Mouse (Mus musculus) kidney, adult 18-20 months (tissue): Measurements from ENCODE around the gene Akr1d1.

Source experiments
- DNase-seq: peaks from one replicate; pipeline ENCODE4 v3.0.0; 2021

The Akr1d1 gene

DNA sequence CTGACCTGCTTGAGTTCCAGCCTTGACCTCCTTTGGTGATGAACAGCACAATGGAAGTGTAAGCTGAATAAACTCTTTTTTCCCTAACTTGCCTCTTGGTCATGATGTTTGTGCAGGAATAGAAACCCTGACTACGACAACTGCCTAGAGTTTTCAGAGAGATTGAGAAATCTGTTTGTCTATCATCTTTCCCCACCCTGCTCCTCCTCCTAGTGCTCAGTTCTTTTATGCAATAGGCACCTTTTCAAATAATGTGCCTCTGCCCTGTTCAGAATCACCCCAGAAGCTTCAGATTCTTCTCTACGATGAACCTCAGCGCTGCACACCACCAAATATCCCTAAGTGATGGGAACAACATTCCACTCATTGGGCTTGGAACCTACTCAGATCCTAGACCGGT lies at the start of gene Akr1d1:
Akr1d1 (plus strand) TSS at position 234 of the 400 bp plus-strand sequence.
- DNase-seq = no peak

DNA sequence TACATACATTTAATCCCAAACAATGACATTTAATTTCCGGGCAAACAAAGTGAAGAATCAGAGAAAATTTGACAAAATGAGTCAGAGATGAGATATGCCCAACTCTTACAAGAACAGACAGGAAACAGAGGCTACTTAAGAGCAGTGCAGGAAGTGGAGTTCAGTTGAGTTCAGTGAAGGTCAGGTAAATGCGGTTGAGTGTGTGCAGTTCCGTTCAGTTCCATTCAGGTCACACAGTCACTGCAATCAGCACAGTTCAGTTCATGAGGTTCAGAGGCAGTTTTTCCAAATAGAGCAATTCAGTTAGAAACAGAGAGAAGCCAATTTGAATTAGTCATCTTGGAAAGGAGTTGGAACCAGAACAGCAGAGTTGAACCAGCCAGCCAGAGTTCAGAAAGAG lies 48.8 kb upstream of the Akr1d1 start:
- DNase-seq = no peak

DNA sequence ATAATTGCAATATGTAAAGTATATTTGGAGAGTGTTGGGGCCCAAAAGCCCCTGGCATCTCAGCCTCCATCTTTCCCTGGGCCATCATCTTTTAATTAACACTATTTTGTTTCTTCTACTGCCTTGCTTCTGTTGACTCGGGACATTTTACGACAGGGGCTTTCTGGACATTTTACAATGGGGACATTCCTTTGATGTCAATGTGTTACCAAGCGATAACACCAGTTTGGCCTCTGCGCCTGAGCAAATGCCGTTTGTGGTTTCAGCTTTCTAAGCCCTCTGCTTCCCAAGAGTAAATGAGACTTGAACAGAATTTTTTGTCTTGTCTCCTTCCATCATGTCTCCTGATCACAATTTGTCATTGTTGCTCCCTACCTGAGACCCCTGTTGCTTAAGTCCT lies 46.7 kb upstream of the Akr1d1 start:
- DNase-seq = no peak

DNA sequence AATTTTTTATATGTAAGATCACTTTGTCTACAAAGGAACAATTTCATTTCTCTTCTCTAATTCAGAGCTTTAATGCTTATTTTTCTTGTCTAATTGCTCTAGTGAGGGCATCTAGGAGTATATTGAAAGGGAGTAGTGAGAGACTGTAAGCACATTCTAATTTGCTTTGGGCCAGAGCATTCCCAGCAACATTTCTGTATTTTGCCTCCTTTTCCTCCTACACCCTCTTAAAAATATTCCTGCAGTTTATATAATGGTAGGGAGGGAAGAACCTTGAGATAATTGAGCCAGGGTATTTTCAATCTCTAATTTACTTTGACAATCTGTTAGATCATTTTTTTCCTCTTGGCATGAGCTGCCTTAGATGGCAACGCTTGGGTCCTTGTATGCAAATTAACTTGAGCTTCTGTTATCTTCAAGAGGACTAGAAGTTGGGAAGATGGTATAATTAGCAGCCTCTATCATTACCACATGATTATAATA lies 45.3 kb upstream of the Akr1d1 start:
- no peak for DNase-seq

DNA sequence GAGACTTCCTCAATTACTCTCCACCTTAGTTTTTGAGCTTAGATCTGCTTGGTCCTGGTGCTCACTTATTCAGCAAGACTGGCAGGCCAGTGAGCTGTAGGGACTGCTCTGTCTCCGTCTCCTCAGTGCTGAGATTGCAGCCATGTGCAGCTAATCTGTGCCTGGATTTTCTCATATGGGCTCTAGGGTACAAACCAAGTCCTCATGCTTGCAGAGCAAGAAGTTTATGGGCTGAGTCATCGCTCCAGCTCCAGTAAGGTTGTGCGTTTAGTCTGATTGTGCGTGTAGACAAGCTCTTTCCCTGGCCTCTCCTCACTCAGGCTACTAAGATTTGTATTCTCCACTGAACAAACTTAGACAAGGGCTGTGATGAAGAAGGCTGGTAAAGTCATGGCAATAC lies 43.5 kb upstream of the Akr1d1 start:
- no peak for DNase-seq

DNA sequence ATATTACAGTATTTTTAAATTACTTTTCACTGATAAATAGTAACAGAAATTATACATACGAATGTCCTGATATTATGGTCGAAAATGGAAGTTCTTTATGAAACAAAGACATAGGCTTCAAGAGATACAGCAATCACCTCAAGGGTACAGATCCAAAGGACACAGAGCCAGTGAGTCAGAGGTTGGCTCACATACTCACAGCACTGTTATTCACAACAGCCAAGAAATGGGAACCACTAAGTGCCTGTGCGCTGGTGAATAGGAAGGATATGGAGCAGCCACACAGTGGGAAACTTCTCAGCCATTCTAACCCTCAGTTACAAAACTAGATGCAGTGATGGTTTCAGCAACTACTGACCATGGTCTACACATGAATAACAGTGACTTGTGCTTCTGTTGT lies 37.7 kb upstream of the Akr1d1 start:
- no peak for DNase-seq

DNA sequence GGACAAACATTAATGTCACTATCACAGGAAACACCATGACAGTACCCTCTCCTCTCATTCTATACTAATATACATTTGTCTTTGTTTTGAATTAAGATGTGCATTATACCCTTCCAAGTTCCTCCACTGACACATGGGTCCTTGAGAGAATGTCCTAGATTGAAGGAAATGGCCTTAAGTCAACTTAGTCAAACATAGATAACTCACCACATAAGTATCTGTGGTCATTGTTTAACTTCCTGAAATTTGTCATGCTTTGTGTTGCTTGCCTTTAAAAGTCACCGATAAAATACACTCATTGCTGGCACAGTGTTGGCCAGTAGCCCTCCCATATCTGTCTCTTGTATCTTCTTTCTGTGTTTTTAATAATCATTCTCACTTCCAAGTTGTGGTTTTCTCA lies 35.0 kb upstream of the Akr1d1 start:
- no peak for DNase-seq

DNA sequence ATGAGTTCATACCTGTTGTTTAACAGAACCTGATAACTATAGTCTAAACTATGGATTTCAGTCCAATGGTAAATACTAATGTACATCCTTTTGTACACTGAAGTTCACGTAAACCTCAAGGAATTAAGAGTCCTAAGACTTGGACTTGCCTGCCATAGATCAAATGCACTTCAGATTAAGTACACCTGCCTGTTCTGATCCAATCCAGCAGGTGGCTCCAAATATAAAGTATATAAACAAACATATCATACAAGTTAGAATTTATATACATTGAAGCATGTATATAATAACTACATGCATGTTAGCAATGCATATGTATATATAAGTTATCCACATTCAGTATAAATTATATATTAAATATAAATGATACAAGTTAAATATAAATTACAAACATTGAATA lies 33.1 kb upstream of the Akr1d1 start:
- no peak for DNase-seq

DNA sequence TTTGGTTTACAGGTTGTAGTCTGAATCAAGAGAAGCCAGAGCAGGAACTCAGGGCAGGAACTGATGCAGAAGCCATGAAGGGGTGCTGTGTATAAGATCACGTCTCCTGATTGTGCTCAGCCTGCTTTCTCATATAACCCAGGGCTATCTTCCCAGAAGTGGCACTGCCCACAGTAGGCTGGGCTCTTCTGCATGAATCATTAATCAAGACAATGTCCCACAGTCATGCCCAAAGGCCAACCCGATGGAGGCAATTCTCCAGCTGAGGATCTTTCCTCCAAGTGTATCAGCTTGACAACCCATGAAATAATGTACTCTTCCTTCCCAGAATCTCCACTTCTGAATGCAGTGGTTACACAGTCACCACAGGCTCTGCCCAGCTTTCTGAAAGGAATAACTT lies 24.4 kb upstream of the Akr1d1 start:
- peak; percentile 39 for DNase-seq

DNA sequence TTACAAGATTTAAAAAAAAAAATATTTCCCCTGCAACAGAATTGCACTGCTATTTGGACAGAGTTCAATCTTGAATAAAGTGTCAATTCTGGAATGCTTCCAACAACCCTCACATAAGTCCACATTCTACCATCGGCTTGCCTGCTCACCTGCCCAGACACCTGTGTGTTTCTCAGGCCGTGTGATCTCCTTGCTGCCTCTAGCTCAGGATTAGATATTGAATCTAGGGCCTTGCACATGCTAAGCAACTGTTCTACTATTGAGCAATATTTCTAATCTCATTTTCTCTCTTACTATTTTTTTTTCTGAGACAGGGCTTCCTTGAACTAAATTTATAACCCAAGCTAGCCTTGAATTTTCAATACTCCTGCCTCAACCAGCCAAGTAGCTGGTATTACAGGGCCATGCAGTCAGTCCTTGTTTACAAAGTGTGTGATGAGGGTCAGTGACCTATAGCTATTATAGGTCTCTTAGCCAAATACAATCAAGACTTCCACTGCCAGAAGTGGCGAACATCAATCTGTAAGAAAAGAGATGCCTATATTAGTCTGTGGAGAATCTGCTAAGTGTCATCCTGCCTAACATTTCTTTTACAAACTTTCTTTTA lies 23.0 kb upstream of the Akr1d1 start:
- DNase-seq = no peak

DNA sequence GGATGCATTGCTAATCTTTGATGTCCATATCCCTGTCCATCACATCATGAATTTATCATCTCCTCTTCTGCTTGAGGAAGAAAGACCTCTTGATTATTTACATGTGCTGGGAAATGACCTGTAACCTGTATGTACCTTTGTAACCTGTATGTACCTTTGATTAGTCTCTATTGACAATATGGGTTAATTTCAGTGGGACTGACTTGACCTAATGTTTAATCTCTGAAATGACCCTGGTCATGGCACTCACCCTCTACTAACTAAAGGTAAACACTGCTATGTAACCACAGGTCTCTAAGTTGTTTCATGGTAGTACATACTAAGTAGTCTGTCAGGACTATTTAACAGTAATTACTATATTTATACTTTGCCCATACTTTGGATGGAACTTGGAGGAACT lies 19.2 kb upstream of the Akr1d1 start:
- DNase-seq = no peak

DNA sequence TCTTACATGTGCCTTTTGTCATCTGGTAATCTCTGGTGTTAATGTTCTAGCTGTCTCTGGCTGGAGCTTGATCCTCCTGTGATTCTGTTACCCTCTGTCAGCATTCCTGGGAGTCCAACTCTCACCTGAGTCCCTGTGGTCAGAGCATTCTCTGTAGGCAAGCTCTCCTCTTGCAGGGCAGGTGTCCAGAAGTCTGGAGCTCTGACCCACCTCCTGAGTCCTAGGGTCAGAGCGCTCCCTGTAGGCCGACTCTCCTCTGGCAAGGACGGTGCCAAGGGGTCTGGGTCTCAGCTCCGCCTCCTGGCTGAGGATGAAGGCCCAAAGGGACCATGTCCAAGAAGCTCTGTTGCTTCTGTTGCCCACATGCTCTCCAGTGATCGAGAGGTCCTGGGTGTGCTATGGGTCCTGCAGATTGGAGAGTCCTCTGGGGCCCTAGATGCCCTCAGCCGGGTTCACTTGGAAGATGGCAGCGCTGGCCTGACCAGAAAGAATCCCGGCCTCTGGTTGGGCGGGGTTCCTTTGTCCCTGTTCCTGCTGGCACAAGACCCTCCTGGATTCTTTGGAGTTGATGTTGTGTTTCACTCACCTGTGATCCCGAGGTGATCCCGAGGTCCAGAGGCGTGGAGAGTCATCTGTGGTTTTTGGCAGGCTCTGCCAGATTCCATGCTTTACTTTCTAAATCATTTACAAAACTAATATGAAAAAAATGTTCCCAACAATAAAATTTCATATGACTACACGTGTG lies 9.2 kb upstream of the Akr1d1 start:
- peak; percentile 69 for DNase-seq

DNA sequence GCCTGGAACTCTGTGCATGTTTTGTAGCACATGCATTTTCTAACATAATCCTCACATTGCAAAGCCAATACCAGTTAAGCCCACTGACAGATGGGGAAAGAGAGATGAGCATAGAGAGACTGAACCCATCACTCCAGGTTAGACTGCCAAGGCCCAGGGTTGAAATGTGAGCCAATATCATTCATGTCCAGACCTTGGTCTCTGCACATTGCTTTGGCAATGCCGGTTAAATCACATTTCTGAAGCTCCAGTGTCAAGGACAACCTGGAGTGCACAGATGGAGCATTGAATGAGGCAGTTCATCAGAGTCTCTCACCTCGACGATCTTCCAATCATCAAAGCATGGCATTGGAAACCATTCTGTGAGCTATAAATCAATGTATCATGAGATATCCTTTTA lies 2.1 kb downstream of the Akr1d1 start:
- DNase-seq = no peak

DNA sequence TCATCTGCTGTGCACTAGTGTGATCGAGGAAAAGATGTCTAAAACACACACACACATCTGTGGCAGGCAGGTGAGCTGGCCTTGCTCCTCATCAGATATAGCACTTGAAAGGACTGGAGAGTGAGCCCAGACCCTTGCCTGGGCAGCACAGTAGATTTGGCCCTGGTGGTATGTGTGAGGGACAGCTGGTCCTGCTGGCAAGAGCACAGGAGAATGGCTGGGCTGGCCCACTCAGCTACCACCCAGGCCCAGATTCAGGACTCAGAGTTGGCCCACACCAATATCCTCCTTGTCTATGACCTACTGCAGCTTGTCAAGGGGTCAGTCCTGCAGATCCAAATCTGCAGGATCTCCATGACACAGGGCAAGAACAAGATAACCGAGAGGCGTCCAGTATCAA lies 6.9 kb downstream of the Akr1d1 start:
- DNase-seq = no peak

DNA sequence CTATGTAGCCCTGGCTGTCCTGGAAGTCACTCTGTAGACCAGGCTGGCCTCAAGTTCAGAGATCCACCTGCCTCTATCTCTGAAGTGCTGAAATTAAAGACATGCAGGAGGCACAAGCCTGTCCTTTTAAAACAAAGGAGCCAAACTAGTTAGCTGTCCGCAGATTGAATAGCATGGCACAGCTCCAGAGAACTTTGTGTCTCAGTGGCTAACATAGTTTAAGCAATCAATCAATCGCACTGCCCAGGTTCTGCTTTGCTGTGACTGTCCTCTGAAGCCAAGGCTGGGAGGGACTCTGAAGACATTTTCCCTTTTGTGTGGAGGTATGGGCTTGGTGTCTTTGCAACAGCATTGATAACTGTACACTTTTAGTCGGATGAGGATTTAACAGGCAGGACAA lies 7.8 kb downstream of the Akr1d1 start:
- no peak for DNase-seq

DNA sequence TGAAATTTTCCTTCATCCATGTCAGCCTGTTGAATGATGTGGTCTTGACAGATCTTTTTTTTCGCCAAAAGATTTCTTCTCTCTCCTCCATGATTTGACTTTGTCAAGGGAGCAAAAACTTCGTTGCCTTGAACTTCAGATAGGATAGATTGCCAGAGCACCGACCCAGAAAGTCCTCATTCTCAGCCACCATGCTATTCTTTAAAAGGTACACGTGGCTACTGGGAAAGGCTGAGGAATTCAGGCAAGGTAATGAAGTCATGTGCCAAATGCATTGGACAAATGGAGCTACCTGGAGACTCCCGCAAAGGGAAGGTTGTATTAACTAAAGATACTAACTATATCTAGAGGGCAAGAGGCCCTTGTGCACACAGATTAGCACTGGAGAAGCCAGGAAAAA lies 8.8 kb downstream of the Akr1d1 start:
- DNase-seq = no peak

DNA sequence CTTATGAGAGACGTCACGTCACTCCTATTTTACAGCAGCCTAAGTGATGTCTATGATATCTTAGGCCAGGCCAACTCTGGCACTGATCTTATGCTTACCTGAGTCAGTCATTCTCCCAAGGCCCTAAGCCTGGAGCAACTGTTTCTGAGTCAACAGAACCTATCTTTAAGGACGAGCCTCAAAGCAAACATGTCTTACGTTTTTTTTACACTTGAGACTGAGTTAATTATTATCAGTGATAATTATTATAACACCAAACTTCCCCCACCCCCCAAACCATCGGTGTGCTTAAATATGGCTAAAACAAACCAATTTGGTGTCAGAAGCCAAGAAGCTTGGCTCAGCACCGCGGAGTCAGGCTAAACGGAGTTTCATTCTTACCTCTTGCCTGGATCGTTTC lies 9.4 kb downstream of the Akr1d1 start:
- DNase-seq = no peak

DNA sequence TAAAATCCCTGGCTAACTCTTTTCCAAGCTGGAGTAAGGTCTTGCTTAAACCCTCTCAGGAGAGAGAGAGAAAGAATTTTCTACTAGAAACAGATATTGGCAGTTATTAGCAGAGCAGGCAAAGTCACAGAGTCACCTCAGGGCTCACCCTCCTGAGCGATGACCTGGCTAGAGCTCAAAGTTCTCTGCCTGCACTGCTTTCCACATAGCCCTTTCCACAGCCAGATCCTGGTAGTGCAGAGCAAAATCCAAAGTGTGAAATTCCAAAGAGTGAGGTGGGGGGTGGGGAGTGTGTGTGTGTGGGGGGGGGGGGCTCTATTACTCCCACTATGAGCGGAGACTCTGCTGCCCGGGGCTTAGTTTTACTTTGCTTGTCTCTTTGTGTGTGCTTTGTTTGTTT lies 10.1 kb downstream of the Akr1d1 start:
- peak; percentile 49 for DNase-seq

DNA sequence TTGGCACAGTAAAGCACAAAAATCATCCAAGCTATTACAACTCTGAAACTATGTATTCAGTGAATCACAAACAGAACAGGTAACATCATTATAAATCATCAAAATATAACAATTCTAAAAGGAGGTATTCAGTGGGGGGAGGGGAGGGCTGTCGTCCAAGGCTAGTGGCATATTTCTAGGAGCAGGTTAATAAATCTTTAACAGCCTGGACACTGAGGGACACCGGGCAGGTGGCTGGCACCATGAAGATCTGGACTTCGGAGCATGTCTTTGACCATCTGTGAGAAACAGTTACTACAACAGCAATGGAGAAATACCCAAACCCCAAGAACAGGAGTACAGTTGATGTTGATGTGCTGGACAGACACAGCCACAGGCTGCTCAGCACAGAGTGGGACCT lies 11.2 kb downstream of the Akr1d1 start:
- DNase-seq = peak; percentile 47

DNA sequence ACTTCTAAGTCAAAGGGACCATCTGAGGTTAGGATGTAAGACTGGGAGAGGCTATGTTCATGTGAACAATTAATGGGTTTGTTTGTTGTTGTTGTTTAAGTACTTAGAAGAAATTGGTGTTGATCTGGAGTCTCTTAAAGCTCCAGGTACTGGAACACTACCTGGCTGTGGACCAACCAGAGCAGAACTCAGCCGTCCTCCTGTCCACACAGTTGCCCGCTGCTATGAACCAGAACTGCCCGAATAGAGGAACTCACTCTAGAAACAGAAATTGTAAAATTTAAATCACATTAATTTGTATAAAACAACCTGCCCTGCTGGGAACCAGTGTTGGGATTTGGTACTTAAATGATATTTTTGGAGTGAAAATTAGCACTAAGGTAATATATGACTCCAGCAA lies 12.2 kb downstream of the Akr1d1 start:
- DNase-seq = no peak

DNA sequence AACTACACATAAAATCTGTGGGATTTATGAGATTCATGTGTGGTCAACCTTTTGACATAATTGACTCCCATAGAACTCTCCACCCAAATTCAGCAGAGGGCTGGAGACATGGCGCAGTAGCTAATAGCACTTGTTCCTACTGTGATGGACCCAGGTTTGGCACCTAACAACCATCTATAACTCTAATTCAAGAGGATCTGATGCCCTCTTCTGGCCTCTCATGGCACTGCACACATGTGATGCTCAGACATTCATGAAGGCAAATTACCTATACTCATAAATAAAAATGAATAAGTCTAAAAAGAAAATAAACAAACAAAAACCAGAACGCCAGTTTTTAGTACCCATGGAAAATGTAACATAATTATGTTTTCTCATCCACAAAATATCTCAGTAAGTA lies 22.8 kb downstream of the Akr1d1 start:
- peak; percentile 70 for DNase-seq

DNA sequence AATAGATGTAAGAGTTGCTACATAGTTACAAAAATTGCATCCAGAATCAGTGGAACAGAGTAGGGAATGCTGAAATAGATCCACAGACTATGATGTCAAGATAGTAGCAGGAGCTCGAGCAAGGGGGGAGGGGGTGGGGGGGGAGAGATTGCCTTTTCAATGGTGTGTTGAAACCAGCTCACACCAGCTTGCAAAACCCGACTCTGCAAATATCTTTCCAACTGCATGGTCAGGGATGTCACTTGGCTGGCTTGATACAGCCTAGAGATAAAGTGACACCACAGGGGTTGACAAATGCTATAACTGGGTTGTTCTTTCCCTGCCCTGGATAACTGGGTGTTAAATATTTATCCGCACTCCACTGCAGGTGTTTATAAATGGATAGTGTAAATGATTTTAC lies 24.0 kb downstream of the Akr1d1 start:
- no peak for DNase-seq

DNA sequence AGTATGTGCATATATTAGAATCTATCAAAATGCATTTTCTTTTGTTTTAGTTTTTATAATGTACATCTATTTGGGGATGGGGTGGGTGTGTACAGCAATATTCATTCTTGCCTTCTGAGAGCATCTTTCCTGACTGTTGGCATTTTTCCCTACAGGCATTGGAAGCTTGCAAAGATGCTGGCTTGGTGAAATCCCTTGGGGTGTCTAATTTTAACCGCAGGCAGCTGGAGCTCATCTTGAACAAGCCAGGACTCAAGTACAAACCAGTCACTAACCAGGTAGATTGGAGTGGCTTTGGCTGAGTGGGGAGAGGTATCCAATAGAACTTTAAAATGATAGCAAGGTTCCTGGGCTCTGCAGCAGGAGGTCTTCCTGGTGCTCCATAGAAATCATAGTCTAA lies 24.4 kb downstream of the Akr1d1 start:
- no peak for DNase-seq

DNA sequence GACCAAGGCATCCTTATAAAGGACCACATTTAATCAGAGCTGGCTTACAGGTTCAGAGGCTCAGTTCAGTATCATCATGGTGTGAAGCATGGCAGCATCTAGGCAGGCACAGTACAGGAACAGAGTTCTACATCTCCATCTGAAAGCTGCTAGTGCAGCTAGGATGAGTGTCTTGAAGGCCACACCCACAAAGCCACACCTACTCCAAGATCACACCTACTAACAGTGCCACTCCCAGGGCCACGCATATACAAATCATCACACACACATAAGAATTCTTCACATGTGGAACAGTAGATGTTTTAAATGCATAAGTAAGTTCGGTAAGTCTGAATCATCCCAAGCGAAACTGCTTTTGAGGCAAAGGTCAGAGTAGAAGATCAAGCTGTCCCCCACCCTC lies 33.9 kb downstream of the Akr1d1 start:
- DNase-seq = no peak

DNA sequence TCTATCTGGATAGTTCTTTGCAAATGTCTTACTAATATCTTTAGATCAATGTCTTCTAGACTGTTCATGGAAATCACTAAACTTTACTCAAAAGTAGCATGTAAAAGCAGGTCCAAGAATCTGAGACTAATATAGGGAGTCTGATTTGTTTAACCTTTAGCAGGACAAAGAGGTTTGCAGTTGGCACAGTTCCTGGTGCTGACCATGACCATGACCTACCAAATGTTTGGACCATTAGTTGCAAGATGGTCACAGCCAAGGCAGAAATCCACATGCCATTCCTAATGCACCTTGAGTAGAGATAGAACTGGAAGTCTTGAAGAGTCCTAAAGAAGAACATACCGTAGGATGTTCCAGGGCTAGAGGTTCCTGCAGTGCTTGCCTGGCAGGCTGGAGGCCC lies 37.4 kb downstream of the Akr1d1 start:
- DNase-seq = no peak
